In the genomic region with DNA sequence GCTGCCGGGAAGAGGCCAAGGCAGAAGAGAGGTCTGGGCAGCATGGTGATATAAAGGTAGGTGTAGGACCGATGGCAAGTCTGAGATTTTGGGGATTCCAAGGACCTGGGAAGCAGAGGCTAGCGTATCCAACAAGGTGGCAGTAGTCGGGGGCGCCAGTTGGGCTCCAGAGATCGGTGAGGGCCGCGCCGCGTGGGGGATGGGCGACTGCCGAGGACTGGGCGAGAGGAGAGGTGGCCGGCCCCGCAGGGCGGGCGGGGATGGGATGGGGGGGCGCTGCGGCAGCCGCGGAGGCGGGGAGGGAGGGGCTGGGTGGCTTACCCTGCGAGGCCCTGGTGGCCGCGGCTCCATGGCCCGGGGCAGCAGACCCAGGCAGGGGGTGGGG, we compare ENCODE assay signal across 8 mouse cellular contexts. TPM values are rescaled to one million over a fixed set of nuclear protein-coding genes. Genes with fewer than 3 reads are reported as not detected.
A peak's percentile ranks its signal among the peaks of the same experiment; 100 is the strongest.
DNase-seq lines count a peak whose midpoint lies in the region; ATAC-seq and TF ChIP-seq lines count a peak whose summit lies in the region.

No protein-coding gene starts in this region.

- H3K9ac ChIP-seq in heart, embryonic 16.5 days (ENCODE audit: low read length), result peak overlapping the region; percentile 85
- peak overlapping the region; percentile 57 for H3K9ac ChIP-seq in liver, embryonic 15.5 days
- peak overlapping the region; percentile 83 for H3K9ac ChIP-seq in stomach, postnatal 0 days (ENCODE audit: low read length)

- peak overlapping the region; percentile 95 for H3K4me2 ChIP-seq in heart, embryonic 16.5 days (ENCODE audit: low read depth, low read length)
- peak overlapping the region; percentile 96 for H3K4me2 ChIP-seq in liver, embryonic 15.5 days
- peak overlapping the region; percentile 97 for H3K4me2 ChIP-seq in stomach, postnatal 0 days (replicated peaks; ENCODE audit: low read depth)

- H3K27me3 ChIP-seq in thymus, adult 2 months (ENCODE audit: control insufficient read depth, insufficient read depth, low read length), result no peaks in the 10 kb centered on the region
- H3K27me3 ChIP-seq in heart, embryonic 16.5 days (ENCODE audit: control insufficient read depth, insufficient read depth, low read length), result no peaks in the 10 kb centered on the region
- H3K27me3 ChIP-seq in liver, embryonic 15.5 days, result peaks cover 12% of the 10 kb centered on the region; the same call in 1 of the 2 replicates
- no peaks in the 10 kb centered on the region for H3K27me3 ChIP-seq in stomach, postnatal 0 days (ENCODE audit: control insufficient read depth, insufficient read depth, low read length)

- ATAC-seq in heart, embryonic 16.5 days (replicated peaks; ENCODE audit: extremely low read depth, insufficient read depth, low FRiP score), result peak; percentile 46
- ATAC-seq in liver, embryonic 15.5 days (ENCODE audit: insufficient read depth), result peak; percentile 61
- ATAC-seq in stomach, postnatal 0 days (ENCODE audit: low FRiP score, low TSS enrichment), result peak; percentile 53; the same call in 1 of the 2 replicates

- TF ChIP-seq POLR2A in thymus, adult 2 months (IDR thresholded peaks at IDR 0.05; ENCODE audit: control insufficient read depth, extremely low read depth, insufficient read depth, low read length, poor library complexity), result no peak

- TF ChIP-seq EP300 in stomach, postnatal 0 days (optimal IDR thresholded peaks at IDR 0.05), result no peak

- peak overlapping the region; percentile 38 for H3K4me3 ChIP-seq in thymus, adult 2 months (ENCODE audit: control insufficient read depth, insufficient read depth, low read length)
- peak overlapping the region; percentile 74 for H3K4me3 ChIP-seq in heart, embryonic 16.5 days (ENCODE audit: low read length)
- peak overlapping the region; percentile 65 for H3K4me3 ChIP-seq in liver, embryonic 15.5 days (replicated peaks)
- H3K4me3 ChIP-seq in stomach, postnatal 0 days (ENCODE audit: low read depth, low read length), result peak overlapping the region; percentile 64

- H3K27ac ChIP-seq in thymus, adult 2 months (ENCODE audit: control insufficient read depth, insufficient read depth, low read length), result no peak overlapping the region
- peak overlapping the region; percentile 65 for H3K27ac ChIP-seq in heart, embryonic 16.5 days (ENCODE audit: low read length)
- peak overlapping the region; percentile 74 for H3K27ac ChIP-seq in liver, embryonic 15.5 days (replicated peaks)
- H3K27ac ChIP-seq in stomach, postnatal 0 days (replicated peaks), result peak overlapping the region; percentile 73; the same call in 1 of the 2 replicates

- WGBS in thymus, adult 2 months, result 14% methylated on average over 25 of the region's 26 CpGs
- 3% methylated on average over 22 of the region's 26 CpGs for WGBS in heart, embryonic 16.5 days
- WGBS in liver, embryonic 15.5 days (ENCODE audit: insufficient replicate concordance), result 3% methylated on average over 20 of the region's 26 CpGs
- 3% methylated on average over 15 of the region's 26 CpGs for WGBS in stomach, postnatal 0 days

- H3K4me1 ChIP-seq in thymus, adult 2 months (replicated peaks; ENCODE audit: control insufficient read depth, insufficient read depth, low read length), result peaks cover 9% of the 10 kb centered on the region
- H3K4me1 ChIP-seq in heart, embryonic 16.5 days (ENCODE audit: control insufficient read depth, insufficient read depth, low read length), result peaks cover 27% of the 10 kb centered on the region
- H3K4me1 ChIP-seq in liver, embryonic 15.5 days (replicated peaks), result peaks cover 45% of the 10 kb centered on the region
- 0 out of 2 replicates have a peak, but pooled peaks cover 2% of the 10 kb centered on the region for H3K4me1 ChIP-seq in stomach, postnatal 0 days (replicated peaks; ENCODE audit: control insufficient read depth, insufficient read depth)

- peak; percentile 77 for DNase-seq in embryo, embryonic 10 days (ENCODE audit: low spot score)
- DNase-seq in embryo, embryonic 9.5 days (ENCODE audit: extremely low spot score), result no peak
- DNase-seq in thymus, adult 2 months, result peak; percentile 36
- no peak for DNase-seq in thymus, postnatal 36 days
- no peak for DNase-seq in stomach, postnatal 0 days (ENCODE audit: low spot score)
- no peak for DNase-seq in ovary, postnatal 36 days (ENCODE audit: low spot score)

- no peaks in the 10 kb centered on the region for H3K36me3 ChIP-seq in thymus, adult 2 months (ENCODE audit: control insufficient read depth, insufficient read depth, low read length)
- no peaks in the 10 kb centered on the region for H3K36me3 ChIP-seq in heart, embryonic 16.5 days (ENCODE audit: control insufficient read depth, insufficient read depth)
- no peaks in the 10 kb centered on the region; the same call in 1 of the 2 replicates for H3K36me3 ChIP-seq in liver, embryonic 15.5 days (replicated peaks)
- H3K36me3 ChIP-seq in stomach, postnatal 0 days (ENCODE audit: control insufficient read depth, insufficient read depth, low read length), result no peaks in the 10 kb centered on the region

- no peaks in the 10 kb centered on the region for H3K9me3 ChIP-seq in heart, embryonic 16.5 days (replicated peaks; ENCODE audit: control insufficient read depth, low read length)
- no peaks in the 10 kb centered on the region for H3K9me3 ChIP-seq in liver, embryonic 15.5 days (replicated peaks)
- no peaks in the 10 kb centered on the region for H3K9me3 ChIP-seq in stomach, postnatal 0 days (ENCODE audit: control insufficient read depth, low read length)

- no peak for TF ChIP-seq CTCF in thymus, adult 2 months (IDR thresholded peaks at IDR 0.05; ENCODE audit: borderline replicate concordance, control insufficient read depth, extremely low read depth, insufficient read depth, low read length, poor library complexity)
- TF ChIP-seq CTCF in stomach, postnatal 0 days (IDR thresholded peaks at IDR 0.05; ENCODE audit: low read depth), result 0 out of 2 replicates have a peak, but pooled peaks have one; percentile 0

RNA-seq across cellular contexts. Expression of a gene that starts 12.7 kb away (rescaled TPM):
- 0.28 and 0.45 TPM in 2 replicates for polyA plus RNA-seq in thymus, adult 2 months (2012; rRNA removed)
- polyA plus RNA-seq in heart, embryonic 16.5 days (2015; fragmentation: Nextera tagmentation; extraction: Ambion mirVana), result 0.19 TPM in 1 of 2 replicates, not detected in the other
- 0.86 and 1.0 TPM in 2 replicates for polyA plus RNA-seq in liver, embryonic 15.5 days (2015; fragmentation: Nextera tagmentation; extraction: Ambion mirVana)
- 0.30 and 0.46 TPM in 2 replicates for polyA plus RNA-seq in stomach, postnatal 0 days (2015; fragmentation: Nextera tagmentation; extraction: Ambion mirVana)

RNA-seq across cellular contexts. Expression of a gene that starts 16.8 kb away (rescaled TPM):
- polyA plus RNA-seq in thymus, adult 2 months (2012; rRNA removed), result 18.6 and 20.7 TPM in 2 replicates
- 6.5 and 7.5 TPM in 2 replicates for polyA plus RNA-seq in heart, embryonic 16.5 days (2015; fragmentation: Nextera tagmentation; extraction: Ambion mirVana)
- polyA plus RNA-seq in liver, embryonic 15.5 days (2015; fragmentation: Nextera tagmentation; extraction: Ambion mirVana), result 6.0 and 6.6 TPM in 2 replicates
- 6.0 and 7.4 TPM in 2 replicates for polyA plus RNA-seq in stomach, postnatal 0 days (2015; fragmentation: Nextera tagmentation; extraction: Ambion mirVana)

RNA-seq across cellular contexts. Expression of a gene that starts 43.5 kb away (rescaled TPM):
- 20.2 and 20.7 TPM in 2 replicates for polyA plus RNA-seq in thymus, adult 2 months (2012; rRNA removed)
- polyA plus RNA-seq in heart, embryonic 16.5 days (2015; fragmentation: Nextera tagmentation; extraction: Ambion mirVana), result 64.0 and 72.7 TPM in 2 replicates
- polyA plus RNA-seq in liver, embryonic 15.5 days (2015; fragmentation: Nextera tagmentation; extraction: Ambion mirVana), result 15.9 and 19.1 TPM in 2 replicates
- polyA plus RNA-seq in stomach, postnatal 0 days (2015; fragmentation: Nextera tagmentation; extraction: Ambion mirVana), result 28.7 and 36.2 TPM in 2 replicates

RNA-seq across cellular contexts. Expression of a gene that starts 50.5 kb away (rescaled TPM):
- 106 and 124 TPM in 2 replicates for polyA plus RNA-seq in thymus, adult 2 months (2012; rRNA removed)
- 155 and 161 TPM in 2 replicates for polyA plus RNA-seq in heart, embryonic 16.5 days (2015; fragmentation: Nextera tagmentation; extraction: Ambion mirVana)
- polyA plus RNA-seq in liver, embryonic 15.5 days (2015; fragmentation: Nextera tagmentation; extraction: Ambion mirVana), result 196 and 203 TPM in 2 replicates
- 159 and 168 TPM in 2 replicates for polyA plus RNA-seq in stomach, postnatal 0 days (2015; fragmentation: Nextera tagmentation; extraction: Ambion mirVana)

Comparison
In these comparisons a context has a peak if more than half of its experiments do, and no peak if none do; other contexts are left out.
1. DNase-seq: peak in embryo, embryonic 10 days (single experiment) and thymus, adult 2 months (single experiment); none in embryo, embryonic 9.5 days (single experiment), thymus, postnatal 36 days (0 of 2), stomach, postnatal 0 days (single experiment) and ovary, postnatal 36 days (single experiment).
2. Peak in every context shown above with its lines, with median percentiles within 50 percentile points of each other: H3K4me3 ChIP-seq, ATAC-seq, H3K4me2 ChIP-seq and H3K9ac ChIP-seq.